Mouse (Mus musculus): Measurements from ENCODE around the gene Iqcj. TPM values are rescaled to one million over a fixed set of nuclear protein-coding genes. Genes with fewer than 3 reads are reported as not detected.

Gene Iqcj
- polyA plus RNA-seq, 1 experiment: not detected

DNA sequence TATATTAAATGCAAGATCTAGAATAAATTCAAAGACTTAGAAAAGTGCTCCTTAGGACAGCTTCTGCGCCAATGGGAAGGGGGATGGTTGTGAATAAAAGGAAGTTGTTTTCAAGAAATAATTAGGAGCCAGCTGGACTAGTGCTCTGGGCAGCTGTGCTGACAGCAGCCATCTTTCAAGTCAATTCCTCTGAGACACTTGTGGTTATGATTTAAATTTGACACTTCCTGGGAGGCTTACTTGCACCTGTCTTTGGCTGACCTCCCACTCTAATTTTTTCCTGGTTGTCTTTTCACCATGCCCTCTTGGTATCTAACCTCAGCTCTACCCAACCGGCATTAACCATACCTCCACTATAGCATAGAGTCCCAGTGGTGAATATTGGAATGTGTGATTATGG, 55.0 kb downstream of the Iqcj start:
- no peak overlapping the region for H3K4me3 ChIP-seq (ENCODE audit: insufficient read depth, low read length)
- TF ChIP-seq CTCF (IDR thresholded peaks at IDR 0.05; ENCODE audit: borderline replicate concordance, insufficient read depth, low read length) (no peak), POLR2A (IDR thresholded peaks at IDR 0.05; ENCODE audit: low read depth, low read length) (no peak)
- H3K27ac ChIP-seq (ENCODE audit: insufficient read depth, low read length): no peak overlapping the region
- H3K4me1 ChIP-seq (ENCODE audit: control insufficient read depth, insufficient read depth, low read length): no peaks in the 10 kb centered on the region

DNA sequence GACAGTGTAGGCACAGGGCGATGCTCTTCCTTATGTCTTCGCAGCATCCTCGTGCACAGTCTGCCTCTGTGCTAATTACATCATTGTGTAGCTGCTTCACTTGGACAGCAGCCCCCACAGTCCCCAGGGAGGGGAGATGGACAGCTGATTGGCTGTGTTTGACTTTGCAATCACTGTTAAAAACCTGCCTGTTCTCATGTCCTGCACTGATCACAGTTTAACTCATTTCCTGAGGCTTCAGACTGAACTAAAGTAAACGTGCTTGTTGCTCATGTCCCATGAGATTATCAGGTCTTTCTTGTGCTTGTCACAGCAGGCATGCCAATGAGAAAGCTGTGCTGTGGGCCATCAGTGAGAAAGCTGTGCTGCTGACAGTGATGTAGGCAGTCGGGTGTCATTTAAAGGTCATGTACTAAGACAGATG, 60.5 kb downstream of the Iqcj start:
- H3K27ac ChIP-seq (ENCODE audit: insufficient read depth, low read length): no peak overlapping the region
- H3K4me3 ChIP-seq (ENCODE audit: insufficient read depth, low read length): no peak overlapping the region
- TF ChIP-seq POLR2A (IDR thresholded peaks at IDR 0.05; ENCODE audit: low read depth, low read length) (no peak), CTCF (IDR thresholded peaks at IDR 0.05; ENCODE audit: borderline replicate concordance, insufficient read depth, low read length) (no peak)
- peaks cover 5% of the 10 kb centered on the region for H3K4me1 ChIP-seq (ENCODE audit: control insufficient read depth, insufficient read depth, low read length)

DNA sequence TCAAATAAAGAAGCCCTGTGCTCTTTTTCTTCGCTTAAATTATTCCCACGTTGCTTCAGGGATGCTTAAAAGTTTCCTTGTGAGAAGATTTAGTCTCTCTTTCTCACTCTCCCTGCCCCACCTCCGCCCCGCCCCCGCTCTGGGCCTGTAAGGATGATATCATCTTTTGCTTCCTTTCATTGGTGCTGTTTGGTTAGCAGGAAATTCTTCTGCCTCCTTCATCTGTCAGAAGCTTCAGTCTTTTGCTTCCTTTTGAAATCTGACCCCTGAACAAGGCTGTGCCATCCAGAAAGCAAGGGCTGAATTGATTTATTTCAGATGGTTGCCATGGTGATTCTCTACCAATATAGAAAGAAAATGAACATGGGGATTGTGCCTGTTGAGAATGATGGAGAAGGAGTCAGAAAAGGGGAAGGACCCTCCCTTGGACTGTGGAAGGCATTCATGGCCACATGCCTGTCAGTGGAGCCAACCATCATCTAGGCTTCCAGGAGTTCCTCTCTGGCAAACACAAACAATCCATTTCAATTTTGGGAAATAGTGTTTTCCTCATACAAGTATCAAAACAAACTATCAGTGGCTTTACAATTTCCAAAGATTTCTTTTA, 62.5 kb downstream of the Iqcj start:
- no peak overlapping the region for H3K4me3 ChIP-seq (ENCODE audit: insufficient read depth, low read length)
- no peak overlapping the region for H3K27ac ChIP-seq (ENCODE audit: insufficient read depth, low read length)
- TF ChIP-seq CTCF (IDR thresholded peaks at IDR 0.05; ENCODE audit: borderline replicate concordance, insufficient read depth, low read length): no peak
- no peak for TF ChIP-seq POLR2A (IDR thresholded peaks at IDR 0.05; ENCODE audit: low read depth, low read length)
- H3K4me1 ChIP-seq (ENCODE audit: control insufficient read depth, insufficient read depth, low read length): peaks cover 5% of the 10 kb centered on the region

DNA sequence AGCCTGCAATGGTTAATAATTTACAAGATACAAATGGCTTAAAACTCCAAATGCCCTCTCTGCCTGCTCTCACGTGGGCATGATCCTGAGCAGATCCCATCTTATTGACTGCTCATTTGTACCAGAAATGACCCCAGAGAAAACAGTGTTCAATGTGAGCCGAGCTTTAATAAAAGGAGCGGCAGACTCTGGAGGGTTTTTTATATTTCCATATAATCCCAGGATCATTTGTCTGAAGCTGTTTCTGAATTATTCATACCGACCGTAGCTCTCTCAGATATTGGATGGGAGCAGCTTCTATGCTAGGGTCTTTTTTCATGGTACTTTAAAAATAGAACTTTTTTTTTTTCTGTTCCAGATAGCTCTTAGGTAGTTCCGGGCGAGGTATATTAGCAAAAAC, 67.7 kb downstream of the Iqcj start:
- no peak for TF ChIP-seq CTCF (IDR thresholded peaks at IDR 0.05; ENCODE audit: borderline replicate concordance, insufficient read depth, low read length)
- no peak for TF ChIP-seq POLR2A (IDR thresholded peaks at IDR 0.05; ENCODE audit: low read depth, low read length)

DNA sequence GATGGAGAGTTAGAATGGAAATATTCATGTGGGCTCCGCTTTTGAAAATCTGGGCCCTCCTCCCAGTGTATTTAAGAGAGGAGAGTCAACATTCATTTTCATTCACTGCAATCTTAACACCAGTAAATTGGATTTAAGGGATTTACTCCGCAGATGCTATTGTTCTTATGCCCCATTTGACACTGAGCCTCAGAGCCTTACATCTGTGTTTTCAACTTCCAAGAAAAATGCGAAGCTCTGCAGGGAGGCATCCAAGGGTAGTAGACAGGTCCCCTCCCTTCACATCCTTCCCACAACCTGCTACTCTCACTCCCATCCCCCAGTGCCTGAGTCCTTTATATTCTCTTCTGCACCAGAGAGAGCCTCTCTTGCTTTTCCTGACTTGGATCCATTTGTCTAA, 68.1 kb downstream of the Iqcj start:
- Histone ChIP-seq H3K27ac (ENCODE audit: insufficient read depth, low read length) (peak overlapping the region; percentile 22; the same call in 1 of the 2 replicates), H3K4me3 (ENCODE audit: insufficient read depth, low read length) (no peak overlapping the region)

More for the DNA sequence above, 67.7 kb downstream of the Iqcj start:
- H3K4me1 ChIP-seq (ENCODE audit: control insufficient read depth, insufficient read depth, low read length): peaks cover 10% of the 10 kb centered on the region
- no peak overlapping the region for H3K4me3 ChIP-seq (ENCODE audit: insufficient read depth, low read length)
- H3K27ac ChIP-seq (ENCODE audit: insufficient read depth, low read length): no peak overlapping the region

DNA sequence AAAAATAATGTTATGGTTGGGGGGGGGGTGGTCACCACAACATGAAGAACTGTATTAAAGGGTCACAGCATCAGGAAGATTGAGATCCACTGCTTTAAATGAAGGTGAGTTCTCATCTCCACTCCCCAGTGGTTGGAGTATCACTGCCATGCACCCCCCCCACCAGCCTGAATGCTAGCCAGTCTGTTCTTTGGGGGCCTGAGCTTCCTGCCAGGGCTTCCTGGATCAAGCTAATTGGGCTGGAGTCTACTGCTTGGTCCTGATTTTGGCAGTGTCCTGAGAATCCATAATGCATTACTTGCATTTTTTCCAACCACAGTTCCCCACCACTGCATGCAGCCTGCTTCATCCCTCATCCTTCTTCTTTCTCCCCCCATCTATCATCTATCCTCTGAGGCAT, 68.7 kb downstream of the Iqcj start:
- Histone ChIP-seq H3K4me1 (ENCODE audit: control insufficient read depth, insufficient read depth, low read length) (peaks cover 9% of the 10 kb centered on the region), H3K4me3 (ENCODE audit: insufficient read depth, low read length) (no peak overlapping the region), H3K27ac (ENCODE audit: insufficient read depth, low read length) (peak overlapping the region; percentile 22; the same call in 1 of the 2 replicates)
- TF ChIP-seq POLR2A (IDR thresholded peaks at IDR 0.05; ENCODE audit: low read depth, low read length): no peak
- no peak for TF ChIP-seq CTCF (IDR thresholded peaks at IDR 0.05; ENCODE audit: borderline replicate concordance, insufficient read depth, low read length)

More for the DNA sequence above, 68.1 kb downstream of the Iqcj start:
- peaks cover 9% of the 10 kb centered on the region for H3K4me1 ChIP-seq (ENCODE audit: control insufficient read depth, insufficient read depth, low read length)
- TF ChIP-seq POLR2A (IDR thresholded peaks at IDR 0.05; ENCODE audit: low read depth, low read length): no peak
- TF ChIP-seq CTCF (IDR thresholded peaks at IDR 0.05; ENCODE audit: borderline replicate concordance, insufficient read depth, low read length): no peak

DNA sequence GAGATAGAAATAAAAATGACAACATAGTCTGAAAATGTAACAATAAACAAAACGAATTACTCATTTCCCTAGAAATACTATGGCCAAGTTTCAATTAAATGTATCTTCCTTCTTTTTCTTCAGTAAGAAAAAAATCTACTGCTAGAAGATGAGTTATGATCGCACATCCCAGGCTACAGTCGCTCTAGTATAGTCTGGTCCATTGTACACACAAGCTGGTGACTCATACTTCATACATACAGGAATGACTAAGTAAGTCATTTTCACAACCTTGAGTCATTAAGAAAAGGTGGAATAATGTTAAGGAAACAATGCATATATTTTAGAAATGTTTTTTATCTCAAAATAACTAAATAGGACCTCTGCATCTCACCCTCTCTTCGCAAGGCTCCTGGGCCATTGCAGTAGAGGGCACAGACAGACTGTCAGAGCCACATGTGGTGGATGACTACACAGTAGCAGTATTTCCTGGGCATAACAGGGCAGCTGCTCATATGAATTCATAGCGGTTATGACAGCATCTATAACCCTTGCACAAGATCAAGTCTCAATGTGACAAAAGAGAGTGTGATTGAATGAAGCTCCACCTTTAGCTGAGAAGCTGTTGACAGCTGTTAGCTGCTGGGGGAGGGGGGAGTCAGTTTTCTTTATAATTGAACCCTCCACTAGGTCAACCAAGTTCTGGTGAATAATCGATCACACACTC, 70.1 kb downstream of the Iqcj start:
- TF ChIP-seq CTCF (IDR thresholded peaks at IDR 0.05; ENCODE audit: borderline replicate concordance, insufficient read depth, low read length) (no peak), POLR2A (IDR thresholded peaks at IDR 0.05; ENCODE audit: low read depth, low read length) (no peak)

DNA sequence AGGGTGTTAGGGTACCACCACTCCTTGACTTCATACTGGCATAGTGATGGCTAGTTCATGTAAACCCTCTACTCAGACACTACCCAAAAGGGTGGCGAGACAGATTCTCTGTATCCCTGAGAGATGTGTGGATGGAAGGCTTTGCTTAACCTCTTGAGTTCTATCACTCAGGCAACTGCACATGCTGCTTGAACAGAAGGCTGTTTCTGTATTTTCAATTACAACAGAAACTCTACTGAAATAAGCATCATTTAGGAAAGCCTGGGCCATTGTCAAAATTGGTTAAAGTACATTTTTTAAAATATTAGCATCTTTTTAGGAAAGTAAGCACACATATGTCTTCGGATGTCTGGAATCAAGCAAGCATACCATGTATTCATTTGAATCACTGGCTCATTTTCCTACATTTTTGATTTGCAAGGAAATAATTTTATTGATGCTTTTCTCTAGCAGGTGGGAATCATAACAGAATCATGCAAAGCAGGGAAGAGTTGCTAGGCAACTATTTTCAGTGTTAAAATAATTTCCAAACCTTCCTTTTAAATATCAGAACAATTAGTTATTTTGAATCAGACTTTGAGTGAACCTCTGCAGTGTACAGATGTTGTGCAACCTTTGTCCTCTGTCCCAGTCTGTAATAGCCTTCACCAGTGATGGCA, 82.4 kb downstream of the Iqcj start:
- H3K27ac ChIP-seq (ENCODE audit: insufficient read depth, low read length): no peak overlapping the region
- no peaks in the 10 kb centered on the region for H3K4me1 ChIP-seq (ENCODE audit: control insufficient read depth, insufficient read depth, low read length)
- TF ChIP-seq CTCF (IDR thresholded peaks at IDR 0.05; ENCODE audit: borderline replicate concordance, insufficient read depth, low read length) (no peak), POLR2A (IDR thresholded peaks at IDR 0.05; ENCODE audit: low read depth, low read length) (no peak)
- H3K4me3 ChIP-seq (ENCODE audit: insufficient read depth, low read length): no peak overlapping the region

More for the DNA sequence above, 70.1 kb downstream of the Iqcj start:
- H3K4me3 ChIP-seq (ENCODE audit: insufficient read depth, low read length): no peak overlapping the region
- H3K4me1 ChIP-seq (ENCODE audit: control insufficient read depth, insufficient read depth, low read length): peaks cover 9% of the 10 kb centered on the region
- peak overlapping the region; percentile 47; the same call in 1 of the 2 replicates for H3K27ac ChIP-seq (ENCODE audit: insufficient read depth, low read length)

DNA sequence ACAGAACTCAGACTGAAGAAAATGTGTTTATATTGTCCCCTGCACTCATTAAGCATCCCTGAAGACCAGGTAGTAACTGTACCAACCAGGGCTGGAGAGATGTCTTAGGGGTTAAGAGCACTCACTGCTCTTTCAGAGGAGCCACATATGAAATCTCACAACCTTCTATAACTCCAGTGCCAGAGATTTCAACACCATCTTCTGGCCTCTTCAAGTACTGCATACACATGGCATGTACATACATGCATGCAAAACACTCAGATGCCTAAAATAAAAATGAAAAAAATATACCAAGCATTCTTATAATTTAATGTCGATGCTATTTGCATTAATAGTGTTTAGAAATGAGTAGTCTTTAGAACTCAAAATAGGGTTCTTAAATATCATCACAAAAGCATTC, 88.0 kb downstream of the Iqcj start:
- TF ChIP-seq POLR2A (IDR thresholded peaks at IDR 0.05; ENCODE audit: low read depth, low read length) (no peak), CTCF (IDR thresholded peaks at IDR 0.05; ENCODE audit: borderline replicate concordance, insufficient read depth, low read length) (no peak)
- Histone ChIP-seq H3K4me3 (ENCODE audit: insufficient read depth, low read length) (no peak overlapping the region), H3K4me1 (ENCODE audit: control insufficient read depth, insufficient read depth, low read length) (no peaks in the 10 kb centered on the region), H3K27ac (ENCODE audit: insufficient read depth, low read length) (no peak overlapping the region)

DNA sequence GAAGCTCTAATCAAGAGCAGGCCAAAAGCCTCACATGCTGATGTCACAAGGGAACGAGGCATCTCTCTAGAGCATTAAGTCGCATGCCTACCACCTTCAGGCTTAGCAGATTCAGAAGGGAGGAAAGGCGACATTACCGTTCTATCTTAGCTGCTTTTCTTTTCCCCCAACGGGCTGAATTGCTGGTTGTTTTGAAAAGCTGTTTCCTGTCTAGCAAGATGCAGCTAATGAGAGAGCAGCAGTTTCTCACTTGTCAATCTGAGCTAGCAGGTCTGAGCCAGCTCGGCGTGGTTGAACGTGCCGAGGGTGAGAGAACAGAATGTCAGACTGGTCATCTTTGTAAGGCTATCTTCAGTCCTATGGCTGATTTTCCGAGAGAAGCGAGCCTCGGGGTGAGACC, 91.3 kb downstream of the Iqcj start:
- no peak for TF ChIP-seq CTCF (IDR thresholded peaks at IDR 0.05; ENCODE audit: borderline replicate concordance, insufficient read depth, low read length)
- TF ChIP-seq POLR2A (IDR thresholded peaks at IDR 0.05; ENCODE audit: low read depth, low read length): no peak
- H3K4me3 ChIP-seq (ENCODE audit: insufficient read depth, low read length): no peak overlapping the region
- H3K4me1 ChIP-seq (ENCODE audit: control insufficient read depth, insufficient read depth, low read length): no peaks in the 10 kb centered on the region
- no peak overlapping the region for H3K27ac ChIP-seq (ENCODE audit: insufficient read depth, low read length)
